Mouse (Mus musculus) limb, embryonic 14.5 days (tissue): ENCODE data around the gene Flvcr2. TPM values are rescaled to one million over a fixed set of nuclear protein-coding genes. Genes with fewer than 3 reads are reported as not detected.
A peak's percentile ranks its signal among the peaks of the same experiment; 100 is the strongest.
"Not testable (repeated sequence)": the region's sequence is repeated elsewhere in the genome, so short reads cannot be mapped to it uniquely, and the experiment has no call there.

Experiments
- ATAC-seq: fragments of 200-750 bp; cut with Nextera tagmentation; 2 replicates; pipeline ENCODE4 v1.8.0; 2017; ENCODE audit warnings: low read depth, moderate number of reproducible peaks, moderate TSS enrichment; ENCODE audit not compliant: low FRiP score
- DNase-seq: peaks from one replicate; pipeline ENCODE4 v3.0.0-alpha.2; 2015; ENCODE audit warnings: low spot score
- H3K27ac ChIP-seq: fragments of 300-500 bp; sonication (generic); replicated peaks from 2 replicates; pipeline ENCODE4 v1.5.1; 2014; ENCODE audit warnings: low read depth, mild to moderate bottlenecking, low read length, moderate library complexity, mixed read lengths
- H3K27me3 ChIP-seq: fragments of 300-500 bp; sonication (generic); 2 replicates; pipeline ENCODE4 v1.6.1; 2014; ENCODE audit warnings: low read length, mixed read lengths; ENCODE audit not compliant: control insufficient read depth, insufficient read depth
- H3K36me3 ChIP-seq: fragments of 300-500 bp; sonication (generic); 2 replicates; pipeline ENCODE4 v1.6.1; 2014; ENCODE audit warnings: mild to moderate bottlenecking, low read length, moderate library complexity, mixed read lengths; ENCODE audit not compliant: control insufficient read depth, insufficient read depth
- H3K4me1 ChIP-seq: fragments of 300-500 bp; sonication (generic); 2 replicates; pipeline ENCODE4 v1.6.1; 2014; ENCODE audit warnings: antibody characterized with exemption, low read length, mixed read lengths; ENCODE audit not compliant: control insufficient read depth, insufficient read depth
- H3K4me2 ChIP-seq: fragments of 300-500 bp; sonication (generic); replicated peaks from 2 replicates; pipeline ENCODE4 v1.6.1; 2014; ENCODE audit warnings: low read depth, mild to moderate bottlenecking, low read length, moderate library complexity; ENCODE audit not compliant: severe bottlenecking
- H3K4me3 ChIP-seq: fragments of 300-500 bp; sonication (generic); replicated peaks from 2 replicates; pipeline ENCODE4 v1.5.1; 2014; ENCODE audit warnings: low read length
- H3K9ac ChIP-seq: fragments of 300-500 bp; sonication (generic); 2 replicates; pipeline ENCODE4 v1.6.1; 2014; ENCODE audit warnings: mild to moderate bottlenecking, low read depth, low read length, moderate library complexity; ENCODE audit not compliant: severe bottlenecking
- H3K9me3 ChIP-seq: fragments of 300-500 bp; sonication (generic); 2 replicates; pipeline ENCODE4 v1.6.1; 2016; ENCODE audit warnings: low read length; ENCODE audit not compliant: control insufficient read depth
- POLR2A ChIP-seq: fragments of 200-500 bp; IDR thresholded peaks from 2 replicates; pipeline ENCODE4 v1.8.0; 2012; ENCODE audit warnings: inconsistent platforms, mild to moderate bottlenecking, moderate library complexity, borderline replicate concordance; ENCODE audit not compliant: insufficient read depth, insufficient read length; ENCODE audit errors: extremely low read depth
- WGBS: fragments of 180-500 bp; shearing (Covaris S2); extraction: QIAGEN DNeasy Blood & Tissue Kit; methylation state at CpG from one replicate; pipeline ENCODE4 v1.1.7; 2014; 5-methylcytosine and 5-hydroxymethylcytosine counted together
- polyA plus RNA-seq, 2 experiments: library from polyadenylated mRNA; depleted of rRNA in 1 of 2; stranded (reverse) in 1 of 2; unstranded in 1 of 2; fragments of >200 nt; fragmentation: Nextera tagmentation in 1 of 2; extraction: Ambion mirVana in 1 of 2; gene quantifications; 2 replicates each; pipeline versions ENCODE4 v1.2.1 to v1.2.3; 2012 to 2014

Flvcr2 gene
- polyA plus RNA-seq (2012; rRNA removed) (4.4 and 4.7 TPM in 2 replicates), polyA plus RNA-seq (2014; fragmentation: Nextera tagmentation; extraction: Ambion mirVana) (1.9 and 2.8 TPM in 2 replicates)

- WGBS: under 1% methylated on average over 48 of the region's 51 CpGs
- ATAC-seq: peak; percentile 92
Observed at GRCm38 (mm10) chr12:85745827-85746695, at the start of gene Flvcr2. TSS of gene Flvcr2 (plus strand) at chr12:85746539.

GRCm38 (mm10) chr12:85698179-85698578 is 48.2 kb upstream of the Flvcr2 start:
- Histone ChIP-seq H3K27ac (0 out of 2 replicates have a peak overlapping the region, but pooled peaks have one; percentile 26), H3K4me3 (peak overlapping the region; percentile 14), H3K4me2 (peak overlapping the region; percentile 33)
- not testable (repeated sequence) for H3K27me3 ChIP-seq, H3K9ac ChIP-seq, H3K4me1 ChIP-seq, DNase-seq, H3K36me3 ChIP-seq, H3K9me3 ChIP-seq
- peak; percentile 89 for ATAC-seq
- WGBS: 49% methylated on average over 9 of the region's 37 CpGs

More at GRCm38 (mm10) chr12:85745827-85746695, at the start of gene Flvcr2:
- no peaks in the 10 kb centered on the region for H3K9me3 ChIP-seq
- DNase-seq: peak; percentile 89
- H3K36me3 ChIP-seq: no peaks in the 10 kb centered on the region
- peak within 1 kb of the TSS; percentile 56 for H3K9ac ChIP-seq
- H3K27ac ChIP-seq: peak within 1 kb of the TSS; percentile 53; the same call in 1 of the 2 replicates
- TF ChIP-seq POLR2A: 0 out of 2 replicates have a peak, but pooled peaks have one; percentile 7
- peak within 1 kb of the TSS; percentile 92 for H3K4me2 ChIP-seq
- no peaks in the 10 kb centered on the region for H3K27me3 ChIP-seq
- peaks cover 7% of the 10 kb centered on the region; the same call in 1 of the 2 replicates for H3K4me1 ChIP-seq
- peak within 1 kb of the TSS; percentile 48 for H3K4me3 ChIP-seq

GRCm38 (mm10) chr12:85700191-85700841 is 46.0 kb upstream of the Flvcr2 start:
- H3K4me2 ChIP-seq: no peak overlapping the region
- H3K9me3 ChIP-seq: no peaks in the 10 kb centered on the region
- H3K4me1 ChIP-seq: 0 out of 2 replicates have a peak, but pooled peaks cover 2% of the 10 kb centered on the region
- H3K27me3 ChIP-seq: no peaks in the 10 kb centered on the region
- no peak for TF ChIP-seq POLR2A
- H3K9ac ChIP-seq: no peak overlapping the region
- ATAC-seq (no peak), DNase-seq (no peak)
- 56% methylated on average over 6 of the region's 6 CpGs for WGBS
- no peak overlapping the region for H3K4me3 ChIP-seq
- no peaks in the 10 kb centered on the region for H3K36me3 ChIP-seq
- no peak overlapping the region for H3K27ac ChIP-seq

- H3K27me3 ChIP-seq: no peaks in the 10 kb centered on the region
- H3K36me3 ChIP-seq: no peaks in the 10 kb centered on the region
- H3K4me2 ChIP-seq: no peak overlapping the region
- H3K9ac ChIP-seq: no peak overlapping the region
- no peak overlapping the region for H3K27ac ChIP-seq
- H3K9me3 ChIP-seq: no peaks in the 10 kb centered on the region
- WGBS: 86% methylated on average over 7 of the region's 7 CpGs
- no peak for TF ChIP-seq POLR2A
- no peak for DNase-seq
- no peak overlapping the region for H3K4me3 ChIP-seq
- H3K4me1 ChIP-seq: 0 out of 2 replicates have a peak, but pooled peaks cover 5% of the 10 kb centered on the region
- no peak for ATAC-seq
Observed at GRCm38 (mm10) chr12:85700842-85701223, 45.5 kb upstream of the Flvcr2 start.
